Mouse (Mus musculus) frontal cortex, postnatal 10 days (tissue): Measurements from ENCODE around the gene Mlh3.
"Not testable (repeated sequence)": the region's sequence is repeated elsewhere in the genome, so short reads cannot be mapped to it uniquely, and the experiment has no call there.

ENCODE experiments used
- DNase-seq, 2 experiments: peaks; one replicate each; pipeline ENCODE4 v3.0.0; 2022; ENCODE audit warnings: low spot score in 2 of 2, mixed read lengths in 1 of 2

Mlh3 gene

GRCm38 (mm10) chr12:85270319-85270718, at the start of gene Mlh3:
Gene Mlh3 (minus strand): TSS chr12:85270599.
- DNase-seq = peak; percentile 73 to 82

GRCm38 (mm10) chr12:85308651-85309050, 38.3 kb upstream of the Mlh3 start:
- DNase-seq = no peak

- peak; percentile 52 to 81 for DNase-seq
Measured at GRCm38 (mm10) chr12:85305247-85305892, 35.0 kb upstream of the Mlh3 start.

- no peak for DNase-seq
Measured at GRCm38 (mm10) chr12:85304725-85305124, 34.3 kb upstream of the Mlh3 start.

GRCm38 (mm10) chr12:85303256-85303655, 32.9 kb upstream of the Mlh3 start:
- DNase-seq = no peak

- DNase-seq = no peak
Measured at GRCm38 (mm10) chr12:85298835-85299180, 28.4 kb upstream of the Mlh3 start.

GRCm38 (mm10) chr12:85298127-85298834, 27.9 kb upstream of the Mlh3 start:
- DNase-seq = no peak

- no peak for DNase-seq
Measured at GRCm38 (mm10) chr12:85297345-85297997, 27.1 kb upstream of the Mlh3 start.

GRCm38 (mm10) chr12:85296915-85297314, 26.5 kb upstream of the Mlh3 start:
- no peak for DNase-seq

GRCm38 (mm10) chr12:85295506-85295905, 25.1 kb upstream of the Mlh3 start:
- DNase-seq = no peak

- no peak for DNase-seq
Measured at GRCm38 (mm10) chr12:85292906-85293305, 22.5 kb upstream of the Mlh3 start.

- no peak for DNase-seq
Measured at GRCm38 (mm10) chr12:85292288-85292687, 21.9 kb upstream of the Mlh3 start.

- no peak for DNase-seq
Measured at GRCm38 (mm10) chr12:85291541-85291940, 21.1 kb upstream of the Mlh3 start.

- DNase-seq = no peak
Measured at GRCm38 (mm10) chr12:85290633-85291032, 20.2 kb upstream of the Mlh3 start.

GRCm38 (mm10) chr12:85289157-85290000, 19.0 kb upstream of the Mlh3 start:
- no peak for DNase-seq

- peak; percentile 62 to 76 for DNase-seq
Measured at GRCm38 (mm10) chr12:85288486-85289156, 18.2 kb upstream of the Mlh3 start, which contains the start of gene Zc2hc1c. Gene Zc2hc1c (plus strand): TSS chr12:85288591.

GRCm38 (mm10) chr12:85287809-85288485, 17.5 kb upstream of the Mlh3 start, which contains the start of gene Acyp1:
Gene Acyp1 (minus strand): TSS chr12:85288438.
- DNase-seq = no peak

- no peak for DNase-seq
Measured at GRCm38 (mm10) chr12:85286941-85287340, 16.5 kb upstream of the Mlh3 start.

- DNase-seq = no peak
Measured at GRCm38 (mm10) chr12:85284996-85285395, 14.6 kb upstream of the Mlh3 start.

- no peak for DNase-seq
Measured at GRCm38 (mm10) chr12:85284331-85284730, 13.9 kb upstream of the Mlh3 start.

GRCm38 (mm10) chr12:85281756-85282155, 11.4 kb upstream of the Mlh3 start:
- not testable (repeated sequence) for DNase-seq
